Mouse (Mus musculus): ENCODE measurements around the gene Myo10. TPM values are rescaled to one million over a fixed set of nuclear protein-coding genes. Genes with fewer than 3 reads are reported as not detected.

Gene Myo10
- total RNA-seq (2023): 2.4 to 4.2 TPM (median 3.8 TPM) in 4 replicates

GRCm38 (mm10) chr15:25622200-25622866 lies at the start of gene Myo10:
Gene Myo10 (plus strand): TSS chr15:25622525.

GRCm38 (mm10) chr15:25843086-25843991 lies 221.0 kb downstream of the Myo10 start, which contains the start of gene Retreg1:
Gene Retreg1 (plus strand): TSS chr15:25843180.

Other genes starting within 250 kb of the Myo10 start
- gene Basp1, start 208.8 kb upstream of the Myo10 start, total RNA-seq (2023): 1.8 to 3.8 TPM (median 2.9 TPM) in 4 replicates
- gene Retreg1, start 220.7 kb downstream of the Myo10 start, total RNA-seq (2023): 85.3 to 90.0 TPM (median 87.8 TPM) in 4 replicates

Measured in B cell, adult 62 days (primary cell).